Mouse (Mus musculus): ENCODE measurements around the gene Gnb1l. TPM values are rescaled to one million over a fixed set of nuclear protein-coding genes. Genes with fewer than 3 reads are reported as not detected.

The Gnb1l gene
- polyA plus RNA-seq (2014; fragmentation: Nextera tagmentation; extraction: Ambion mirVana) = 16.5 and 17.8 TPM in 2 replicates

GRCm38 (mm10) chr16:18498558-18498990 lies at the start of gene Gnb1l, which contains the start of gene Rtl10:
Gnb1l (plus strand) TSS chr16:18498713.
Rtl10 (plus strand) TSS chr16:18498901.
- peaks cover 12% of the 10 kb centered on the region for H3K4me1 ChIP-seq (ENCODE audit: control insufficient read depth, insufficient read depth, low read length)

DNA sequence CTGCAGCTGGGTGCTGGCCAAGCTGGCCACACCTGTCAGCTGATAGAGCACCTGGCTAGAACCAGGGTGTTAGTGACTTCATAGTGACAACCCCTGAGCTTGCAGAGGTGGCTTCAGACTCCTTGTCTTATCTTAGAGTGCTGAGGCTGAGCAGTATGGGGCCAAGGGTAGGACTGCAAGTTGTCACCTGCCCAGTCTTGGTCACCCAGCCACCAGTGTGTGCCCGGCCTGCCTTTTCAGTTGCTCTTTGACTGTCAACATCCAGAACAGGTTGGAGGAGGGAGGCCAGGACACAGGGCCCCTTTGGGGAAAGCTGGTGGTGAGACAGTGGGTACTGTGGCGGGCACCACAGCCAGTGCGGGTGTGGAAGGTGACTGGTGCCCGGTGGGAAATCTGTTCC lies 49.5 kb upstream of the Gnb1l start:
- 90% methylated on average over 4 of the region's 4 CpGs for WGBS
- H3K4me3 ChIP-seq (ENCODE audit: low read depth, low read length) = no peak overlapping the region
- H3K9me3 ChIP-seq (ENCODE audit: control insufficient read depth, low read length) = no peaks in the 10 kb centered on the region
- no peak overlapping the region for H3K9ac ChIP-seq (ENCODE audit: low read depth, low read length)
- H3K27me3 ChIP-seq (replicated peaks; ENCODE audit: control insufficient read depth, insufficient read depth, low read length) = no peaks in the 10 kb centered on the region
- H3K36me3 ChIP-seq (ENCODE audit: control insufficient read depth, insufficient read depth, low read length) = no peaks in the 10 kb centered on the region
- no peak overlapping the region for H3K27ac ChIP-seq (replicated peaks; ENCODE audit: low read depth, low read length)
- DNase-seq (ENCODE audit: low spot score) = no peak
- H3K4me2 ChIP-seq (ENCODE audit: low read depth, low read length) = no peak overlapping the region
- peaks cover 7% of the 10 kb centered on the region for H3K4me1 ChIP-seq (ENCODE audit: control insufficient read depth, insufficient read depth, low read length)
- ATAC-seq (ENCODE audit: low read depth) = no peak

More at GRCm38 (mm10) chr16:18498558-18498990, at the start of gene Gnb1l, which contains the start of gene Rtl10:
- peak within 1 kb of the TSS; percentile 88 for H3K9ac ChIP-seq (ENCODE audit: low read depth, low read length)
- peak; percentile 96 for DNase-seq (ENCODE audit: low spot score)
- peaks cover 25% of the 10 kb centered on the region for H3K36me3 ChIP-seq (ENCODE audit: control insufficient read depth, insufficient read depth, low read length)
- ATAC-seq (ENCODE audit: low read depth) = peak; percentile 98
- peak within 1 kb of the TSS; percentile 88 for H3K4me2 ChIP-seq (ENCODE audit: low read depth, low read length)
- H3K9me3 ChIP-seq (ENCODE audit: control insufficient read depth, low read length) = no peaks in the 10 kb centered on the region
- H3K27me3 ChIP-seq (replicated peaks; ENCODE audit: control insufficient read depth, insufficient read depth, low read length) = no peaks in the 10 kb centered on the region
- WGBS = 0% methylated on average over 17 of the region's 51 CpGs
- H3K4me3 ChIP-seq (ENCODE audit: low read depth, low read length) = peak within 1 kb of the TSS; percentile 83
- H3K27ac ChIP-seq (replicated peaks; ENCODE audit: low read depth, low read length) = peak within 1 kb of the TSS; percentile 85

DNA sequence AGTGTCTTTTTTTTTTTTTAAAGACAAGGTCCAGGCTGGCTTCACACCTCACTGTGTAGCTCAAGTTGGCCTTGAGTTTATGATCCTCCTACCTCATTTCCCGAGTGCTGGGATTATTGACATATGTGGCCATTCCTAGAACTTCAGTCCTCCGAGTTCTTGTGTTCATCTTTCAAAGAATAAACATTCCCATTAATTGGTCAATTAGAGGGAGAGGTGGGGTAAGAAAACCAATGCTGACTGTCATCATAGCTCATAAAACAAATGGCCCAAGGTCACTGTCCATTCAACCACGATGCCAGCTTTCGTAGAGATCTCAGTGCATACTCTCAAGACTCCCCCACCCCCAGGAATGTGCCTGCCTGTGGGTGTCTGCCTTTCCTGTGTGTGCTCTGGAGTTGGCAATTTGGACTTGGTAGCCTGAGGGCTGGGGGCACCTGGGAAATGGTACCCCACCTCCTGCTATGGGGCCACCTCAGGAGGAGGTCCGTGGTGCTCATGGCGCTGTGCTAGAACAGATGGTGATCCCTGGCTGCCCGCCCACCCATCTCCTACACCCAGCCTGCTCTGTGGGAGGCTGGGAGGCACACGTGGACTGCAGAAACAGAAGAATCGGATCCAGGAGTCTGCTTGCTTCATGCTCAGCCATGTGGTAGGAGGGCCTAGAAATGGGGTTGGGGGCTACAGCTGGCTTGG lies 46.9 kb upstream of the Gnb1l start:
- Histone ChIP-seq H3K36me3 (ENCODE audit: control insufficient read depth, insufficient read depth, low read length) (peaks cover under 1% of the 10 kb centered on the region; the same call in 1 of the 2 replicates), H3K9ac (ENCODE audit: low read depth, low read length) (no peak overlapping the region), H3K27ac (replicated peaks; ENCODE audit: low read depth, low read length) (no peak overlapping the region), H3K27me3 (replicated peaks; ENCODE audit: control insufficient read depth, insufficient read depth, low read length) (no peaks in the 10 kb centered on the region), H3K4me3 (ENCODE audit: low read depth, low read length) (no peak overlapping the region), H3K4me2 (ENCODE audit: low read depth, low read length) (no peak overlapping the region), H3K9me3 (ENCODE audit: control insufficient read depth, low read length) (no peaks in the 10 kb centered on the region), H3K4me1 (ENCODE audit: control insufficient read depth, insufficient read depth, low read length) (peaks cover 7% of the 10 kb centered on the region)
- WGBS = 32% methylated on average over 9 of the region's 9 CpGs
- DNase-seq (ENCODE audit: low spot score) = peak; percentile 43
- ATAC-seq (ENCODE audit: low read depth) = peak; percentile 53; the same call in 1 of the 2 replicates

DNA sequence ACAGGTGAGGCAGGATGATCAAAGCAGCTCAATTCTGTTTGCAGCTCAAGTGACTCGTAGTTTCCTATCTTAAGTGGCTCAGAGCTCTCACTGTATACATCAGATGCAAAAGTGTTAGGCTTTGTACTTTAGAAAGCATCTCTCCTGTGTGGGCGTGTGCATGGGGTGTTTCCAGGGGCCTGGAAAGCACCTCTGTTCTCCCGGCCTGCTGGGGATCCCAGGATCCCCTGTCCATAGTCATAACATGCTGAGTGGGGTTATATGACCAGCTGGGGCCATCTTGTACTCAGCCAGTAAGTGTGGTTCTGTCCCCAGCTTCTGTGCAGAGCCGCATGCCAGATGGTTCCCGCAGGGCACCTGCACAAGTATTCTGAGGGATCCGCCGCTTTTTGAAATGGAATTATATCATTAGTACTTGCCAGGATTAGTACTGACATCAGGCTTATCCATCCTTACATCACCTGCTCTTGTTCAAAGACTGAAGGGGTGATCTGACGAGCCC lies 46.1 kb upstream of the Gnb1l start:
- Histone ChIP-seq H3K4me2 (ENCODE audit: low read depth, low read length) (no peak overlapping the region), H3K27ac (replicated peaks; ENCODE audit: low read depth, low read length) (no peak overlapping the region), H3K9me3 (ENCODE audit: control insufficient read depth, low read length) (no peaks in the 10 kb centered on the region), H3K9ac (ENCODE audit: low read depth, low read length) (no peak overlapping the region), H3K27me3 (replicated peaks; ENCODE audit: control insufficient read depth, insufficient read depth, low read length) (no peaks in the 10 kb centered on the region), H3K4me1 (ENCODE audit: control insufficient read depth, insufficient read depth, low read length) (peaks cover 7% of the 10 kb centered on the region), H3K4me3 (ENCODE audit: low read depth, low read length) (no peak overlapping the region), H3K36me3 (ENCODE audit: control insufficient read depth, insufficient read depth, low read length) (peaks cover 5% of the 10 kb centered on the region; the same call in 1 of the 2 replicates)
- DNase-seq (ENCODE audit: low spot score) (peak; percentile 28), ATAC-seq (ENCODE audit: low read depth) (no peak; the same call in 1 of the 2 replicates)
- 61% methylated on average over 8 of the region's 8 CpGs for WGBS

DNA sequence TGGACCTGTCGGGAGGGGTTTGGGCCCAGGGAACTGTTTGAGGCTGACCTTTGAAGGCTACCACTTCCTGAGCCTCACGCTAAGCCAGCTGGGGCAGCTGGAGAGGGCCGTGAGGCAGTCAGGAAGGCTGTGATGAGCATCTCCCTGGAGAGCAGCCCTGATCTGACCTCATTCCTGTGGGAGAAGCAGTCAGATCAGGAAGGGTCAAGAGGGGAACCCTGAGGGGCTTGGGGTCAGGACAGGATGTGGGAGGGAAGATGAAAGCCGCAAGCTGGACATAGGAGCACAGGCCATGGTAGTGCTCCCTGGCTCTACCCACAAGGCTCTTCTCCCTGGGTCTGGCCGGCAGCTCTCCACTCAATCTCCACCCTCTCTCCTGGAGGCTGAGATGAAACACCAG lies 44.7 kb upstream of the Gnb1l start:
- Histone ChIP-seq H3K9ac (ENCODE audit: low read depth, low read length) (no peak overlapping the region), H3K27ac (replicated peaks; ENCODE audit: low read depth, low read length) (no peak overlapping the region), H3K4me3 (ENCODE audit: low read depth, low read length) (no peak overlapping the region), H3K27me3 (replicated peaks; ENCODE audit: control insufficient read depth, insufficient read depth, low read length) (no peaks in the 10 kb centered on the region), H3K4me2 (ENCODE audit: low read depth, low read length) (no peak overlapping the region), H3K4me1 (ENCODE audit: control insufficient read depth, insufficient read depth, low read length) (peaks cover 8% of the 10 kb centered on the region), H3K36me3 (ENCODE audit: control insufficient read depth, insufficient read depth, low read length) (peaks cover 5% of the 10 kb centered on the region; the same call in 1 of the 2 replicates), H3K9me3 (ENCODE audit: control insufficient read depth, low read length) (no peaks in the 10 kb centered on the region)
- no peak for DNase-seq (ENCODE audit: low spot score)
- WGBS = 36% methylated on average over 4 of the region's 5 CpGs
- ATAC-seq (ENCODE audit: low read depth) = no peak

DNA sequence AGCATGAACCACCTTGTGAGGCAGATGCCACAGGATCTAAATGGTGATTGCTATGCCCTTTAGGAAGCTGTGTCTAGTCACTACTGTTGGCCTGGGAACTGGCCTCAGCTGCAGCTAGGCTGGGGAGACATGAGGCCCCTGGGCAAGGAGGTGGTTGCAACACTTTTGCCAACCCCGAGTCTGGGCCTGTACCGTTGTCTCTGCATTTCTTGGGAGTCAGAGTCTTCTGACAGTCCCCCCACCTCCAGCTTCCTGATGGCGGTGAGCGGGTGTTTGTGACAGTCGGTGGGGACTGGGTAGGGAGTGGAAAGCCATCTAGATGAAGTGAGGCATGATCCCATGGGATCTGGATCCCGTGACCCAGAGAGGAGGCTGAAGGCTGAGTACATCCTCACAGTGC lies 43.1 kb upstream of the Gnb1l start:
- H3K36me3 ChIP-seq (ENCODE audit: control insufficient read depth, insufficient read depth, low read length) = peaks cover 5% of the 10 kb centered on the region; the same call in 1 of the 2 replicates
- H3K4me3 ChIP-seq (ENCODE audit: low read depth, low read length) = no peak overlapping the region
- H3K4me1 ChIP-seq (ENCODE audit: control insufficient read depth, insufficient read depth, low read length) = peaks cover 24% of the 10 kb centered on the region
- no peaks in the 10 kb centered on the region for H3K9me3 ChIP-seq (ENCODE audit: control insufficient read depth, low read length)
- no peak overlapping the region for H3K27ac ChIP-seq (replicated peaks; ENCODE audit: low read depth, low read length)
- no peaks in the 10 kb centered on the region for H3K27me3 ChIP-seq (replicated peaks; ENCODE audit: control insufficient read depth, insufficient read depth, low read length)
- DNase-seq (ENCODE audit: low spot score) = no peak
- no peak overlapping the region for H3K9ac ChIP-seq (ENCODE audit: low read depth, low read length)
- ATAC-seq (ENCODE audit: low read depth) = no peak
- H3K4me2 ChIP-seq (ENCODE audit: low read depth, low read length) = no peak overlapping the region
- 88% methylated on average over 4 of the region's 6 CpGs for WGBS

DNA sequence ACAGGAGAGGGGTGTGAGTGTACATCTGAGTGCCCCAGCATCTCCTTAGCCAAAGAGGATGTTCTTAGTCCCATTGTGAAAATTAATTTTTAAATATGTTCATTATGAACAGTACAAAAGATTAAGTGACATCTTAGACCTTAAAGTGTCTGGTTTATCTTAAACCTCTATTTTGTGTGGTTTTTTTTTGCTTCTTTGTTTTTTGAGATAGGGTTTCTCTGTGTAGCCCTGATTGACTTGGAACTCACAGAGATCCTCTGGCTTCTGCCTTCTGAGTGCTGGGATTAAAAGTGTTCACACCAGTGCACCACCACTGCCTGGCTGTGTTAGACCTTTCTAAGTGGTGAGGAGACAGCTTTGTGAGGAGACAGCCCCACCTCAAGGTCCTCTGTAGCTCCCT lies 39.9 kb upstream of the Gnb1l start:
- Histone ChIP-seq H3K9ac (ENCODE audit: low read depth, low read length) (no peak overlapping the region), H3K4me3 (ENCODE audit: low read depth, low read length) (no peak overlapping the region), H3K4me1 (ENCODE audit: control insufficient read depth, insufficient read depth, low read length) (peaks cover 34% of the 10 kb centered on the region), H3K9me3 (ENCODE audit: control insufficient read depth, low read length) (no peaks in the 10 kb centered on the region), H3K4me2 (ENCODE audit: low read depth, low read length) (no peak overlapping the region), H3K27me3 (replicated peaks; ENCODE audit: control insufficient read depth, insufficient read depth, low read length) (no peaks in the 10 kb centered on the region), H3K27ac (replicated peaks; ENCODE audit: low read depth, low read length) (peak overlapping the region; percentile 75; the same call in 1 of the 2 replicates), H3K36me3 (ENCODE audit: control insufficient read depth, insufficient read depth, low read length) (peaks cover 5% of the 10 kb centered on the region; the same call in 1 of the 2 replicates)
- ATAC-seq (ENCODE audit: low read depth) (no peak), DNase-seq (ENCODE audit: low spot score) (no peak)

- Histone ChIP-seq H3K4me3 (ENCODE audit: low read depth, low read length) (peak overlapping the region; percentile 9; the same call in 1 of the 2 replicates), H3K9ac (ENCODE audit: low read depth, low read length) (peak overlapping the region; percentile 34; the same call in 1 of the 2 replicates), H3K36me3 (ENCODE audit: control insufficient read depth, insufficient read depth, low read length) (peaks cover 5% of the 10 kb centered on the region; the same call in 1 of the 2 replicates), H3K27me3 (replicated peaks; ENCODE audit: control insufficient read depth, insufficient read depth, low read length) (no peaks in the 10 kb centered on the region), H3K9me3 (ENCODE audit: control insufficient read depth, low read length) (no peaks in the 10 kb centered on the region), H3K4me2 (ENCODE audit: low read depth, low read length) (peak overlapping the region; percentile 43), H3K27ac (replicated peaks; ENCODE audit: low read depth, low read length) (peak overlapping the region; percentile 75), H3K4me1 (ENCODE audit: control insufficient read depth, insufficient read depth, low read length) (peaks cover 39% of the 10 kb centered on the region)
- 5% methylated on average over 12 of the region's 12 CpGs for WGBS
- DNase-seq (ENCODE audit: low spot score) (peak; percentile 61), ATAC-seq (ENCODE audit: low read depth) (peak; percentile 31)
Observed at GRCm38 (mm10) chr16:18459335-18459954, 39.1 kb upstream of the Gnb1l start.

All from embryonic facial prominence, embryonic 14.5 days (tissue).